Mouse (Mus musculus) E14TG2a.4 (cell line): Measurements from ENCODE around the gene Gcnt3.

Experiments used
- H3K27me3 ChIP-seq: 2 replicates; pipeline ENCODE4 v1.6.1; 2014; ENCODE audit warnings: low read length, control low read depth; ENCODE audit not compliant: insufficient read depth
- H3K36me3 ChIP-seq: 2 replicates; pipeline ENCODE4 v1.6.1; 2014; ENCODE audit warnings: low read length, control low read depth; ENCODE audit not compliant: insufficient read depth
- H3K4me1 ChIP-seq: replicated peaks from 2 replicates; pipeline ENCODE4 v1.6.1; 2014; ENCODE audit warnings: low read depth, low read length, control low read depth
- H3K4me3 ChIP-seq: replicated peaks from 2 replicates; pipeline ENCODE4 v1.5.1; 2014; ENCODE audit warnings: mild to moderate bottlenecking, low read length
- H3K9me3 ChIP-seq: 2 replicates; pipeline ENCODE4 v1.6.1; 2014; ENCODE audit warnings: low read length, control low read depth
- CTCF ChIP-seq: conservative IDR thresholded peaks from 2 replicates; pipeline ENCODE4 v1.5.1; 2014; ENCODE audit warnings: low read length
- NANOG ChIP-seq: IDR thresholded peaks from 2 replicates; pipeline ENCODE4 v1.6.1; 2014; ENCODE audit warnings: borderline replicate concordance, low read length, mixed read lengths
- POU5F1 ChIP-seq: IDR thresholded peaks from 2 replicates; pipeline ENCODE4 v1.6.1; 2014; ENCODE audit warnings: low read length, borderline replicate concordance

The Gcnt3 gene

DNA sequence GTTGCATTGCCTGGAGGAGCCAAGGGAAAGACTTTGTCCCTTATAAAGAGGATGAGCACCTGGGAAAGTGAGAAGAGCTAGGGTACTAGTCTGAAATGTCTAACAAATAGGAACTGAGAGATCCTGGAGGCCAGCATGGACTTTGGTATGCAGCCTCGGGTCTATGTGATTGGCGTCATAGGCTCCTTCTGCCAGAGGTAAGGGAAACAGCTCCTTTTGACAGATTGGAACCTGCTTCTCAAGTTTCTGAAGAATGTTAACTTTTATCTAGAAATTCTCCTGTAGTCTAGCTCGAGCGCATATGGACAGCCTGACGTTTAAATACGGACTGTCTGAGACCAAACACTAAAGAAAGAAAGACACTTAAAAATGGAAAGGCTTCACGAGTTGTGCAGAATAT, at the start of gene Gcnt3:
Gene Gcnt3, minus strand, starts transcription at position 101 of the 400 bp plus-strand sequence.
- Histone ChIP-seq H3K36me3 (no peaks in the 10 kb centered on the region), H3K4me1 (peaks cover 31% of the 10 kb centered on the region), H3K4me3 (no peak within 1 kb of the TSS), H3K27me3 (no peaks in the 10 kb centered on the region), H3K9me3 (0 out of 2 replicates have a peak, but pooled peaks cover 7% of the 10 kb centered on the region)
- TF ChIP-seq NANOG (no peak), POU5F1 (no peak)

DNA sequence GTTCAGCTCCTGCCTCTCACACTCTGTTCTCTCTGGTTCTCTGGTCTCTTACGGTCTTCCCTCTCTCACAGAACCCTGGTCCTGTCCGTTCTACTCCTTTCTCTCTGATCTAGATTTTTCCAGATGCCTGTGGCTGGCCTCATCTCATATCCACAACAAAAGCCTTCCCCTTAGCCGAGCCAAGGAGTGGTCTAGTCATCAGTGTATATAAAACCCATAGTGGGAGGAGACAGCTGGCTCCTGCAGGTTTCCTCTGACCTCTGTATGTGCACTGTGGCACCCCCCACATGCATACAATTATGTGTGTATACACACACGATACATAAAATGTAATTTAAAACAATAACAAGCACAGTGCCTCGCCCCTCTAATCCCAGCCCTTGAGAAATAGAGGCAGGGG, 49.5 kb upstream of the Gcnt3 start:
- Histone ChIP-seq H3K9me3 (peaks cover 19% of the 10 kb centered on the region), H3K36me3 (peaks cover 4% of the 10 kb centered on the region; the same call in 1 of the 2 replicates), H3K4me1 (peaks cover 53% of the 10 kb centered on the region), H3K4me3 (peak overlapping the region; percentile 23; the same call in 1 of the 2 replicates), H3K27me3 (no peaks in the 10 kb centered on the region)
- TF ChIP-seq NANOG: no peak; the same call in 1 of the 2 replicates
- TF ChIP-seq POU5F1: no peak
- no peak for TF ChIP-seq CTCF

DNA sequence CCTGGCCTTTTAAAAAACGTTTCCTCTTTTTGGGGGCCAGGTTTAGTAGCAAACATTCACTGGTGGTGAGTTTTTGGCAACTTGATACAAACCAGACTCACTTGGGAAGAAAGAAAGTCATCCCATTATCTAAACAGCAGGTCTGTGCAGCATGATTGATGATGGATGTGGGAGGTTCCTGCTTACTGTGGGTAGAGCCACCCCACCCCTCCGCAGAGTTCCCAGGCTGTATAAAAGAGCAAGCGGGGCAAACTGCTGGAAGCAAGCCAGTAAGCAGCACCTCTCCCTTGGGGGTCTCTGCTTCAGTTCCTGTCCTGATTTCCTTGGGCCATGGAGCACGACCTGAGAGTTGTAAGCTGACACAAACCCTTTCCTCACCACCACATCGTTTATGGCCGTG, 48.2 kb upstream of the Gcnt3 start:
- no peaks in the 10 kb centered on the region for H3K27me3 ChIP-seq
- H3K36me3 ChIP-seq: peaks cover 4% of the 10 kb centered on the region; the same call in 1 of the 2 replicates
- TF ChIP-seq POU5F1 (no peak), CTCF (no peak), NANOG (no peak)
- peaks cover 64% of the 10 kb centered on the region for H3K4me1 ChIP-seq
- H3K9me3 ChIP-seq: peaks cover 19% of the 10 kb centered on the region
- H3K4me3 ChIP-seq: no peak overlapping the region

GRCm38 (mm10) chr9:70084107-70084506, 46.2 kb upstream of the Gcnt3 start:
- no peaks in the 10 kb centered on the region for H3K36me3 ChIP-seq

GRCm38 (mm10) chr9:70082357-70083204, 44.7 kb upstream of the Gcnt3 start:
- Histone ChIP-seq H3K36me3 (no peaks in the 10 kb centered on the region), H3K27me3 (no peaks in the 10 kb centered on the region), H3K4me1 (peaks cover 51% of the 10 kb centered on the region), H3K9me3 (peaks cover 19% of the 10 kb centered on the region), H3K4me3 (peak overlapping the region; percentile 61)
- TF ChIP-seq NANOG (no peak), CTCF (no peak), POU5F1 (no peak)

More at GRCm38 (mm10) chr9:70084107-70084506, 46.2 kb upstream of the Gcnt3 start:
- TF ChIP-seq CTCF (peak; percentile 87), POU5F1 (no peak)
- Histone ChIP-seq H3K27me3 (no peaks in the 10 kb centered on the region), H3K4me1 (peaks cover 57% of the 10 kb centered on the region), H3K4me3 (no peak overlapping the region), H3K9me3 (peaks cover 19% of the 10 kb centered on the region)

DNA sequence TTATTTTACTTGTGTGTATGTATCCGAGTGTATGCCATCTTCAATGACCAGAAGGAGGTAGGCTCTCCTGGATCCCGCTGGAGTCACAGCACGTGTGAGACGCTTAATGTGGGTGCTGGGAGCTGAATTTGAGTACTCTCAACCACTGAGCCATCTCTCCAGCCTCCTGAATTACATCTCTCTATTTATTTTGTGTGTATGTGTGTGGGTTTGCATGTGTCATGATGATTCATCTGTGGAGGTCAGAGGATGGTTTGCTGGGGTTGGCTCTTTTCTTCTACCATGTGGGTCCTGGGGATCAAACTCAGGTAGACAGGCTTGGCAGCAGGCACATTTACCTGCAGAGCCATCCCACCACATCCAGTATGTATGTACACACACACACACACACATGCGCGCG, 43.9 kb upstream of the Gcnt3 start:
- TF ChIP-seq CTCF (no peak), NANOG (no peak), POU5F1 (no peak)
- H3K4me1 ChIP-seq: peaks cover 51% of the 10 kb centered on the region
- H3K36me3 ChIP-seq: no peaks in the 10 kb centered on the region
- H3K4me3 ChIP-seq: peak overlapping the region; percentile 61
- no peaks in the 10 kb centered on the region for H3K27me3 ChIP-seq
- peaks cover 19% of the 10 kb centered on the region for H3K9me3 ChIP-seq

- Histone ChIP-seq H3K36me3 (no peaks in the 10 kb centered on the region), H3K4me1 (peaks cover 50% of the 10 kb centered on the region), H3K27me3 (0 out of 2 replicates have a peak, but pooled peaks cover 3% of the 10 kb centered on the region), H3K9me3 (peaks cover 16% of the 10 kb centered on the region), H3K4me3 (no peak overlapping the region)
- TF ChIP-seq CTCF (peak; percentile 27), POU5F1 (no peak), NANOG (no peak)
These were observed 43.1 kb upstream of the Gcnt3 start for GRCm38 (mm10) chr9:70080976-70081375.

- Histone ChIP-seq H3K36me3 (no peaks in the 10 kb centered on the region), H3K4me1 (peaks cover 53% of the 10 kb centered on the region), H3K4me3 (no peak overlapping the region), H3K9me3 (peaks cover 12% of the 10 kb centered on the region), H3K27me3 (0 out of 2 replicates have a peak, but pooled peaks cover 6% of the 10 kb centered on the region)
- no peak for TF ChIP-seq CTCF
- TF ChIP-seq POU5F1: no peak
- no peak for TF ChIP-seq NANOG
These were observed 42.3 kb upstream of the Gcnt3 start for GRCm38 (mm10) chr9:70080027-70080800.
